Mouse (Mus musculus): Measurements from ENCODE around the gene Gm3336. TPM values are rescaled to one million over a fixed set of nuclear protein-coding genes. Genes with fewer than 3 reads are reported as not detected.

The Gm3336 gene
- total RNA-seq, 2 experiments from 2014 or later, result not detected

- no peak for ATAC-seq (replicated peaks; ENCODE audit: low FRiP score, low TSS enrichment, poor library complexity, severe bottlenecking)
Measured at GRCm38 (mm10) chr8:70691727-70692231, 26.6 kb upstream of the Gm3336 start.

DNA sequence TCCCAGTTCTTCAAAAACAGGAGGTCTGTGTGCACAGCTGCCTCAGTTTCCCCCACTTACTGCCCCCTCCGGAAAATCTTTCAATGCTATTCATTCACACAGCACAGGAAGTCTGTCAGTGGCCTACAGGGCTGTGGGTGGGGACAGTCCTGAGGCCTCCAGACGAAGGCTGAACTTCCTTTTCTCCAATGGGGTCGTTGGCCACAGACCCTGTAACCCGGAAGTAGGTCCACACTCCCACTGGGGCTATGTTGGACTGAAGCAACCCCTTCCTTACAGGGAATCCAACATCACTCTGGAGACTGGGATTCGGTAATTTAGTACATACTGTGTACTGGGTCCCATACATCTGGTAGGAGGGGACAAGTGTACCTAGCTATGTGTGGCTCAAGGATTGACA, 24.7 kb upstream of the Gm3336 start:
- ATAC-seq (replicated peaks; ENCODE audit: low FRiP score, low TSS enrichment, poor library complexity, severe bottlenecking), result no peak

DNA sequence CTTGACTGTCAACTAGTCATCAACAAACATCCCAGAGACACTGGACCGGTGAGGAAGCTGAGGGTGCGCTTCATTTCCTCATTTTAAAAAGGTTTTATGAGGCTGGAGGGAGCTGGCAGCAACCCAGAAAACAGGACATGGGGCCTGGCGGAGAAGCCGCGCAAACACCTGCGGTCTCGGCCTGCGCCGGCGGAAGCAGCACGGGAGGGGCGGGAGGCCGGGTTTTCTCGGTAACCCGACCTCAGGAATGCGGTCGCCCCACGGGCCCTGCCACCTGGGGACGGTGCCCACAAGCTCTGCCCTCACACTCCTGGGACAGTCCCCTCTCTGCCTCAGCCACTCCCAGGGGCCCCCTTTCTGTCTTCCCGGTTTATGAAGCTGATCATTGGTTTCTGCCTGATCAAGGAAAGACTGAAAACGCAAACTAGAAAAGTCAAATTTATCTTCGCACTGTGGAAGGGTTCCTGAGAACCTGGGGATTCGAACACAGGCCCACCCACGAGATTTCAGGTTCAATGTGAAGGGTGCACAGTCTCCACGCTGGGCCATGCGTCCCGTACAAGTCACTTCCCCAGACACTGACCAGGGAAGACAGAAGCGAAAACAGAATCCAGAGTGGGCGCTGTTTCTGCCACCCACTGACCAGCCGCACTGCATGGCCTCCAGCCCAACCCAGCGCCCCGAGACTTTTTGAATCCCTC, 22.9 kb upstream of the Gm3336 start:
- ATAC-seq (replicated peaks; ENCODE audit: low FRiP score, low TSS enrichment, poor library complexity, severe bottlenecking), result no peak

DNA sequence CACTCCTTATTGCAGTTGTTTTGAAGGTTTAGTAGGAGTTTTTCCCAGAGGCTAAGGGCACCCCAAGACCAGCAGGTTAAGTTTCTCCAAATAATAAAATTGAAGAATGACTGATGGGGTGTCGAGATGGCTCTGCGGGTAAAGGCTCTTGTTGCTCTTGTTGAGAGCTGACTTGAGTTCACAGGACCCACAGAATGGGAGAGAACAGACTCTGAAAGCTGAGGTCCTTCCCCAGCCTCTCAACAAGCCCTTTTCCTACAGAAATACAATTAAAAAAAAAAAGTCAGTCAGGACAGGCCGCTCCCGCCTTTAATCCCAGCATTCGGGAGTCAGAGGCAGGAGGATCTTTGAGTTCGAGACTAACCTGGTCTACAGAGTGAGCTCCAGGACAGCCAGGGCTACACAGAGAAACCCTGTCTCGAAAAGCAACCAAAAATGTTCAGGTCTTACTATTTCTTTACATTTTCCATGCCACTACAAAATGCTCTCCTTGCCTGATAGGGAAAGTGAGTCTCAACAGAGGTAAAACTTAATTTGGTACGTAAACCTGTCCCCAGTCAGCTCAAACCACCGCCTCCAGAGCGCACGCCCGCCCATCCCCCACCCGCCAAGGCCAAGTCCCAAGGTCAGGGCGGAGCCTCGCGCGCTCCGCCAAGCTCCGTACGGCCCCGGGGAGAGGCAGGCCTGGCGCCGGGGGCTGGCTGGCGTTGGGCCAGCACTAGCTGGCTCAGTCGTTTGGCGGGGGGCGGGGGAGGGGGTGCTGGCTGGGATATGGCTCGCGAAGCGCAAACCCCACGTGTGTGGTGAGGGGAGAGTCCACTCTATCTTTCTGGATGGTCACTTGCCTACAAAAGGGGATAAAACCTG, 22.1 kb upstream of the Gm3336 start:
- no peak for ATAC-seq (replicated peaks; ENCODE audit: low FRiP score, low TSS enrichment, poor library complexity, severe bottlenecking)

DNA sequence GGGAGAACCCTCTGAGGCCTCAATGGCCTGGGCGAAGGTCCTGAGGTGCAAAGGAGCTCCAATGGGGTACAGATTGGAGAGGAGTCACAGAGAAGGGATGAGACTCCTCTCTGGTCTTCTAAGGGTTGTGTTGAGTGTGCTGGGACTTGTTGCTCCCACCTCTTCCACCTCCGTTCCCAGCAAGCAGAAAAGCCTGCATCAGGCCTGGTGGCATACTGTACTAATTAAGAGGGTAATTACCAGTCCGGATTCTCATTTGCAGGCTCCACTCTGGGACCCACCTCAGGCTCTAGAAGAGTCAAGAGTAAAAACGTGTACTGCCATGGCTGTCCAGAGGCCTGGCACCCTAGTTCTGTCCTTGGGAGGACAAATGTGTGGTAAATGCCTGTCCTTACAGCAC, 21.4 kb upstream of the Gm3336 start:
- no peak for ATAC-seq (replicated peaks; ENCODE audit: low FRiP score, low TSS enrichment, poor library complexity, severe bottlenecking)

- no peak for ATAC-seq (replicated peaks; ENCODE audit: low FRiP score, low TSS enrichment, poor library complexity, severe bottlenecking)
Measured at GRCm38 (mm10) chr8:70697366-70698250, 20.7 kb upstream of the Gm3336 start.

DNA sequence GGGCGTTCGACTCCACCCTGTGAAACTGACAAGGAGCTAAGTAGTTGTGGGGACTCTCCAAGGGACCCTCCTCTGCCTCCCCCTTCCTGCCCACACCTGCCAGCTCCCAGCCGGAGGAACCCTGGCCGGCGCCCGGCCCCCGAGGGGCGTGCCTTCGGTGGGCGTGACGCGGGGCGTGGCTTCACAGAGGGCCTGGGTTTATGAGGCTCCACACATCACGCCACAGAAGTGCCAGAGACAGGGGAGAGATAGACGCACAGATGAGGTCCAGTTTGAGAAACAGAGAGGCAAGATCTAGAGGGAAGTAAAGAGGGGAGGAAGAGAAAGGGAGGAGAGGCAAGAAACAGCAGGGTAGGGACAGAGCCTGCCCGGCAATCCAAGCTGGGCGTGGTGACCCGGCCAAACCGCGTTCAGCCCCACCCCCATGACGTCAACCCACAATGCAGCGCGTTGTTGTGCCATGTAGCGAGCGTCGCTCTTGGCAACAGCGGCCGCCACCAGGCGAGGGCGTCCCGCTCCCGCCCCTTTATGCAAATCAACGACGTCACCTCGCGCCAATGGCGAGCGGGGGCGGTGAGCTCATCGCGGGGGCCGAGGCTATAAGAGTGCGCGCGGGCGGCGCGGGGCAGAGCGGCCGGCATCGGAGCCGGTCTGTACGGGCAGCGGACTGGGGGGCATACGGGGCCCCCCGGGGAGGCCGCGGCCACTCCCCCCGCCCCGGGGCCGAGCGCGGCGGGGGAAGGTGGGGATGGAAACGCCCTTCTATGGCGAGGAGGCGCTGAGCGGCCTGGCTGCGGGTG, 19.8 kb upstream of the Gm3336 start, which contains the start of gene Jund:
Gene Jund, plus strand, starts transcription at position 640 of the 800 bp plus-strand sequence.
- peak; percentile 72 for ATAC-seq (replicated peaks; ENCODE audit: low FRiP score, low TSS enrichment, poor library complexity, severe bottlenecking)

- peak; percentile 6 for ATAC-seq (replicated peaks; ENCODE audit: low FRiP score, low TSS enrichment, poor library complexity, severe bottlenecking)
Measured at GRCm38 (mm10) chr8:70699116-70699833, 19.1 kb upstream of the Gm3336 start.

GRCm38 (mm10) chr8:70699834-70700554, 18.3 kb upstream of the Gm3336 start:
- no peak for ATAC-seq (replicated peaks; ENCODE audit: low FRiP score, low TSS enrichment, poor library complexity, severe bottlenecking)

DNA sequence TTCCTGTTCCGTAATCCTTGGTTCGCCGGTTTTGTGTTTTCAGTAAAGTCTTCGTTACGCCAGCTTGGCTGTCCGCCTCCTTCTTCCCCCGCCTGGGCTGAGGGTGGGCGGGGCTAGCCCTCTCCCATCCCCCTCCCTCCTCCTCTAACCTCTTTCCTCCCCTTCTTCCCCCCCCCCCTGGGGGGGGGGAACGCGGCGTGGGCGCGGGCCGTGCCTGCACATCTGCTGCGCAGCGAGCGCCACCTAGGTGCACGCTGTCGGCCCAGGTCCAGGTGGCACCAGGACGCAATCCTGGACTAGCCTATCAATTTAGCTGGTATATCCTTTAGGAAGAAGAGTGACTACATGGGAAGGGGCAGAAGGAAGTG, 17.8 kb upstream of the Gm3336 start:
- peak; percentile 9 for ATAC-seq (replicated peaks; ENCODE audit: low FRiP score, low TSS enrichment, poor library complexity, severe bottlenecking)

DNA sequence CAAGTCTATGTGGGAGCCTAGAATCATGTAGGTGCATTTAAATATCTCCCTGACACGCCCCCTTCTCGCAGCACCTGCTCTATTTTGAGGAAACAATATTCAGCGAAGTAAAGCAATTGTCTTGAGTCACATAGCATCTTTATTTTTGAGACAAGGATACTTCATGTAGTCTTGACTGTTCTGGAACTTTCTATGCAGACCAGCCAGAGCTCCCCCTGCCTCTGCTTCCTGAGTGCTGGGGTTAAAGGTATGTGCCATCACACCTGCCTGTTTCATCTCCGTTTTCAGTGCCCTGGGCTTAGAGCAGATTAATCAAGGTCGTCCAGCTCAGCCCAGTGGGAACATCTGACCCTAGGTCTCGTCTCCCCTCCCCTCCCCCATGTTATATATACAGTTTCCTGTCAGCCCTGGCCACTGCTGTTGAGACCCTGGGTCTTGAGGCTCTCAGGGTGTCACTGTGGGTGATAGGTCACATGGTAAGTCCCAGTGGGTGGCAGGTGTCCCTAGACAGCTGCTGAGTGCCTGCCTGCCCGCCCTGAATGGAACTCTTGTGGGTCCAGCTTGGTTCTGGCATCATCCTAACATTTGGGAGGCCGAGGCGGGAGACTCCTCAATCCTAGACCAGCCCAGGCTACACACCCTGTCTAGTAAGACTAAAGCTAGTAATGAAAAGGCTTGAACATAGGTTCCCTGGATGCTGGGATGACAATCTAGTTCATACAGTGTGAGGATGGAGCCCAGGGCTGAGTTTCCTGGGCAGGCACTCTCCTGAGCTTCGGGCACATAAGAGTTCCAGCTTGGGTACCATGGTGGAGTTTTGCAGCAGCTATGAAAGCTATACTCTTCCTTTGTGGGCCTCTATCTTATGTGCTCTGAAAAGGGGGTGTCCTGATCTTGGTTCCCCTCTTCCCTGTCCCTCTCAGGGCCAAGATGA, 17.0 kb upstream of the Gm3336 start:
- 0 out of 2 replicates have a peak, but pooled peaks have one; percentile 0 for ATAC-seq (replicated peaks; ENCODE audit: low FRiP score, low TSS enrichment, poor library complexity, severe bottlenecking)

GRCm38 (mm10) chr8:70701982-70702841, 16.1 kb upstream of the Gm3336 start:
- no peak for ATAC-seq (replicated peaks; ENCODE audit: low FRiP score, low TSS enrichment, poor library complexity, severe bottlenecking)

GRCm38 (mm10) chr8:70702842-70703182, 15.5 kb upstream of the Gm3336 start:
- no peak for ATAC-seq (replicated peaks; ENCODE audit: low FRiP score, low TSS enrichment, poor library complexity, severe bottlenecking)

DNA sequence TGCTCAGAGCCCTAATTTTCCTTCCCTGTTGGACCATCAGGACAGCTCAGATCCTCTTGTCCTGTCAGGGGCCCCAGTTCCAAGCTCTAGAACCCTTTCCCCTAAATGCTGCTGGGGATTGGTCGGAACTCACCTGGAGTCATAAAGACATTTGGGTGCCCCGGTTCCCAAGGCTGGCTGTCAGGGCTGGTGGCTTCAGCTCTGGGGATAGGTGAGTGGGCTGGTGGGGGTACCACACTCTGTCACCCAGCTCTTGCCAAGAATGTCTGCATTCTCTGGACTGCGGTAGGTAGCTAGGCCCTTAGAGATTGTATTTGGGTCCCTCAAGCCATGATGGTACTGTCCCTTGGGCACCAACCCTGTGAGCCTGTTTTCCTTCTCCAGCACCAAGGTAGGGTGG, 15.1 kb upstream of the Gm3336 start, which contains the start of gene Iqcn:
Gene Iqcn, plus strand, starts transcription at position 171 of the 400 bp plus-strand sequence.
- ATAC-seq (replicated peaks; ENCODE audit: low FRiP score, low TSS enrichment, poor library complexity, severe bottlenecking), result no peak

- no peak for ATAC-seq (replicated peaks; ENCODE audit: low FRiP score, low TSS enrichment, poor library complexity, severe bottlenecking)
Measured at GRCm38 (mm10) chr8:70708281-70708680, 10.1 kb upstream of the Gm3336 start.

- ATAC-seq (replicated peaks; ENCODE audit: low FRiP score, low TSS enrichment, poor library complexity, severe bottlenecking), result no peak
Measured at GRCm38 (mm10) chr8:70709794-70710193, 8.5 kb upstream of the Gm3336 start.

Data from megakaryocyte-erythroid progenitor cell, adult 5-6 weeks (primary cell).